Mouse (Mus musculus): Measurements from ENCODE around the gene Hdgfl3. TPM values are rescaled to one million over a fixed set of nuclear protein-coding genes. Genes with fewer than 3 reads are reported as not detected.

Gene Hdgfl3
- 0.29 and 0.39 TPM in 2 replicates for polyA plus RNA-seq (2015; fragmentation: Nextera tagmentation; extraction: Ambion mirVana)

DNA sequence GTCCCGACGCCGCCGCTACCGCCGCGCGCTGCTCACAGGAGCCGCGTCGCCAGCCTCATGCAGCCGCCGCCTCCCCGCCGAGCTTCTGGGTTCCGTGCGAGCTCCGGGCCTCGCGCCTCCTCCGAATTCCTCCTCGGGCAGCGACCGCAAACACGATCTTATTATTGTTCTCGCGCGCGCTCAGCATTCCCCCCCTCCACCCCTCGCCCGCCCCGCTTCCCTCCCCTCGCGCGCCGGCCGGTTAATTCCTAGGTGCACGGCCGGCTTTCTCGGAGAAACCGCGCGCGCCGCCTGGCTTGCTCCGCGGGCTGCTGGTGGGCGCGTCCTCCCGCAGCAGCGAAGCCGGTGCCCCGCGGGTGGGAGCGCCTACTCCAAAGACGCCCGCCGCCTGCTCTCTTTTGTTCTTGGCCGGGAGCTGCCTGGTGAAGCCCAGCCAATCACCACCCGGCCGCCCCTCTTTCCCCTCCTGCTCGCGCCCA, at the start of gene Hdgfl3:
Hdgfl3 (minus strand) TSS at position 207 of the 479 bp plus-strand sequence.
- H3K9me3 ChIP-seq (replicated peaks; ENCODE audit: control insufficient read depth, low read length) = no peaks in the 10 kb centered on the region
- no peak within 1 kb of the TSS for H3K27ac ChIP-seq (ENCODE audit: low read length)
- 1% methylated on average over 55 of the region's 63 CpGs for WGBS (ENCODE audit: insufficient replicate concordance)
- H3K27me3 ChIP-seq (ENCODE audit: control insufficient read depth, insufficient read depth, low read depth, low read length) = peaks cover 61% of the 10 kb centered on the region
- ATAC-seq (ENCODE audit: low read depth) = no peak
- H3K4me1 ChIP-seq (ENCODE audit: control insufficient read depth, low read depth, low read length) = no peaks in the 10 kb centered on the region; the same call in 1 of the 2 replicates
- no peak within 1 kb of the TSS for H3K9ac ChIP-seq (ENCODE audit: low read depth, low read length)
- H3K4me2 ChIP-seq (ENCODE audit: low read depth, low read length) = peak within 1 kb of the TSS; percentile 58
- peak within 1 kb of the TSS; percentile 50 for H3K4me3 ChIP-seq (ENCODE audit: low read depth, low read length)
- no peaks in the 10 kb centered on the region for H3K36me3 ChIP-seq (ENCODE audit: control insufficient read depth, insufficient read depth)

DNA sequence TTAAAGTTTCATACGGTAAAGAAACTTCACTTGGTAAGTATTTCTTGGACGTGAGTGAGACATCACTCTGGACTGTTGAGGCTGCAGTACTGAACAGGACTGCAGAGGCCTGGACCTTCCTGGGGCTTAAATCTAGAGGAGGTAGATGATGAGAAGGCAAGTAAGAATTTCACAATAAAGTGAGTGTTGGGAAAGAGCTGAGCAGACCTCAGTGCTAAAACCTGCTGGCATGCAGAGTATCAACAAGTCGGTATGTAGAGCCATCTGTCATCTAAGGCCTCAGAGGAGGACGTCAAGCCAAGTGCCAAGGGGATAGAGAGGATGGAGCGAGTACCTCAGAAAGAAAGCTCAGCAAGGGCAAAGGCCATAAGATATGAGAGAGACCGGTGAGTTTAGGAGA, 49.4 kb upstream of the Hdgfl3 start:
- Histone ChIP-seq H3K27me3 (ENCODE audit: control insufficient read depth, insufficient read depth, low read depth, low read length) (peaks cover under 1% of the 10 kb centered on the region), H3K36me3 (ENCODE audit: control insufficient read depth, insufficient read depth) (no peaks in the 10 kb centered on the region), H3K27ac (ENCODE audit: low read length) (no peak overlapping the region), H3K9me3 (replicated peaks; ENCODE audit: control insufficient read depth, low read length) (no peaks in the 10 kb centered on the region), H3K4me2 (ENCODE audit: low read depth, low read length) (no peak overlapping the region), H3K4me1 (ENCODE audit: control insufficient read depth, low read depth, low read length) (no peaks in the 10 kb centered on the region), H3K4me3 (ENCODE audit: low read depth, low read length) (no peak overlapping the region), H3K9ac (ENCODE audit: low read depth, low read length) (no peak overlapping the region)
- no peak for ATAC-seq (ENCODE audit: low read depth)
- 56% methylated on average over 6 of the region's 6 CpGs for WGBS (ENCODE audit: insufficient replicate concordance)

DNA sequence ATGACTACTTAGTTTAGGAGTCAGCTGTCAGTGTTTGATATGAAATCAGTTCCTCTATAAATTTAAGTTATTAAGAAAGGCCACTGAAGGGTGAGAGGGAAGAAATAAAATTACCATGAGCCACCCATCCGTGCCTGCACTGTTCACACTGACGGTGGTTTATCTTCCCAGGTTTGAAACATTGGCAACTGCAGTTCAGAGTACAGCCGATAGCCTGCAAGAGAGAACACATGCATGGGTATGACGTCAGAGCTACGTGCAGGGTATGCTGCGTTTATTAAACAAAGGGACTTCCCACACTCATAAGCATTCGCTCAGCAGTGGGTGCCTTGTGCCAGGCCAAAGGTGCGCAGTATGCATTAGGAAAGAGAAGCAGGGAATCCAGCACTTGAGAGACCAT, 44.0 kb upstream of the Hdgfl3 start:
- Histone ChIP-seq H3K27me3 (ENCODE audit: control insufficient read depth, insufficient read depth, low read depth, low read length) (no peaks in the 10 kb centered on the region), H3K4me1 (ENCODE audit: control insufficient read depth, low read depth, low read length) (no peaks in the 10 kb centered on the region), H3K4me3 (ENCODE audit: low read depth, low read length) (no peak overlapping the region), H3K36me3 (ENCODE audit: control insufficient read depth, insufficient read depth) (no peaks in the 10 kb centered on the region), H3K9me3 (replicated peaks; ENCODE audit: control insufficient read depth, low read length) (no peaks in the 10 kb centered on the region), H3K4me2 (ENCODE audit: low read depth, low read length) (no peak overlapping the region), H3K9ac (ENCODE audit: low read depth, low read length) (no peak overlapping the region), H3K27ac (ENCODE audit: low read length) (no peak overlapping the region)
- WGBS (ENCODE audit: insufficient replicate concordance) = 69% methylated on average over 8 of the region's 8 CpGs
- no peak for ATAC-seq (ENCODE audit: low read depth)

DNA sequence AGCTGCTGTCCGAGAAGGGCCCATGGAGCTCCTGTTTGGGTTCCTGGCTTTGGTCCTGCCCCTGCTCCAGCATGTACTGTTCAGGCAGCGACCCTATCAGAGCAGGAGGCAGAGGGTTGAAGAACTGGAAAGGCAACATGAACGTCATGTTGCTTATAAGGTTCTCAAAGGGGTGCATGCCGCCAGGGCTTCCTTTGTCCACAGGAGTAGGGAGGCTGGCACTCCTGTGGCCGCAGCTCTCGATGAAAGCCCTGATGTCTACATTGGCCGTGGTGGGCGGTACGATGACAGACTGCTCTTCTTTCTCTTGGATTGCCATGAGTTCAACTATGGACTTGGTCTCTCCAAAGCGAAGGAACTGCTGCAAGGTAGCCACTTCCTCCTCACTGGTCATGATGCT, 40.3 kb upstream of the Hdgfl3 start:
- H3K4me2 ChIP-seq (ENCODE audit: low read depth, low read length) = no peak overlapping the region
- H3K9me3 ChIP-seq (replicated peaks; ENCODE audit: control insufficient read depth, low read length) = no peaks in the 10 kb centered on the region
- 63% methylated on average over 10 of the region's 10 CpGs for WGBS (ENCODE audit: insufficient replicate concordance)
- no peaks in the 10 kb centered on the region for H3K4me1 ChIP-seq (ENCODE audit: control insufficient read depth, low read depth, low read length)
- H3K36me3 ChIP-seq (ENCODE audit: control insufficient read depth, insufficient read depth) = no peaks in the 10 kb centered on the region
- no peak overlapping the region for H3K27ac ChIP-seq (ENCODE audit: low read length)
- H3K27me3 ChIP-seq (ENCODE audit: control insufficient read depth, insufficient read depth, low read depth, low read length) = no peaks in the 10 kb centered on the region
- no peak for ATAC-seq (ENCODE audit: low read depth)
- no peak overlapping the region for H3K4me3 ChIP-seq (ENCODE audit: low read depth, low read length)
- H3K9ac ChIP-seq (ENCODE audit: low read depth, low read length) = no peak overlapping the region

DNA sequence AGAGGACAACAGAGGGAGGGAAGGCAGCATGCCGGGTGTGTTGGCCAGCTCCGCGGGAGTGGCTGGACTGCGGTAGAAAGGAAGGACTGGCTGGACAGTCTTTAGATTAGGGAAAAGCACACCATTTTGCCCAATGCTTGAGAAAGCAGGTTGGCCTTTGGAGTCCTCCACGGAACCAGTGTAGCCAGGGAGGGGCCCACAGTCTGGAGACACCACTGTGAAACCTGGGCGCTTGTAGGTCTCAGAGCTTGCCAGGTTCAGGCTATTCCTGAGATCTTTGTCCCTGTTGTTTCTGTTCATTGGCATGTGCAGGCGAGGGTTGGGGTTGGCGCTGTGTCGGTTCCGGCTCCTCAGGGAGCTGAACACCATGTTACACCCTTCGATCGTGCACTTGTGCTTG, 39.7 kb upstream of the Hdgfl3 start:
- 76% methylated on average over 12 of the region's 12 CpGs for WGBS (ENCODE audit: insufficient replicate concordance)
- no peak overlapping the region for H3K9ac ChIP-seq (ENCODE audit: low read depth, low read length)
- no peak overlapping the region for H3K4me3 ChIP-seq (ENCODE audit: low read depth, low read length)
- ATAC-seq (ENCODE audit: low read depth) = no peak
- no peaks in the 10 kb centered on the region for H3K9me3 ChIP-seq (replicated peaks; ENCODE audit: control insufficient read depth, low read length)
- no peaks in the 10 kb centered on the region for H3K27me3 ChIP-seq (ENCODE audit: control insufficient read depth, insufficient read depth, low read depth, low read length)
- no peak overlapping the region for H3K27ac ChIP-seq (ENCODE audit: low read length)
- no peaks in the 10 kb centered on the region for H3K4me1 ChIP-seq (ENCODE audit: control insufficient read depth, low read depth, low read length)
- no peaks in the 10 kb centered on the region for H3K36me3 ChIP-seq (ENCODE audit: control insufficient read depth, insufficient read depth)
- H3K4me2 ChIP-seq (ENCODE audit: low read depth, low read length) = no peak overlapping the region

DNA sequence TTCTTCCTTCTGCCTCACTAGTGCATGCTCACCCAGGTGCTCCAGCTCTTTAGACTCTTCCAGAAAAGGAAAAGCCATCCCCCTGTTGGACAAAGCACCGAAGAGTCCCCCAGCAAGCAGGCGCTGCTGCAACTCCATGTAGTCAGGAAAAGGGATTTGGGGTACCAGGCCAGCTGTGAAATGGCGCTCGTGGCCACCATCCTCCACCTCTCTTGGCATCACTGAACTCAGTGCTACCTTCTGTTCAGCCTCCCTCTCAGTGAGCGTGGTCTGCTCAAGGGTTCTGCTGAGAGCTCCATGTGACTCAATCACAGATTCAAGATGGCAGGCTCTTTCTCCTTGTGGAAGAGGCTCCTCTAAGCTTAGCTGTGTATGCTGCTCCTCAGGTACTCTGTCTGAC, 39.1 kb upstream of the Hdgfl3 start:
- ATAC-seq (ENCODE audit: low read depth) = no peak
- 71% methylated on average over 5 of the region's 5 CpGs for WGBS (ENCODE audit: insufficient replicate concordance)
- no peaks in the 10 kb centered on the region for H3K36me3 ChIP-seq (ENCODE audit: control insufficient read depth, insufficient read depth)
- no peak overlapping the region for H3K4me2 ChIP-seq (ENCODE audit: low read depth, low read length)
- no peak overlapping the region for H3K9ac ChIP-seq (ENCODE audit: low read depth, low read length)
- no peaks in the 10 kb centered on the region for H3K27me3 ChIP-seq (ENCODE audit: control insufficient read depth, insufficient read depth, low read depth, low read length)
- no peaks in the 10 kb centered on the region for H3K9me3 ChIP-seq (replicated peaks; ENCODE audit: control insufficient read depth, low read length)
- no peak overlapping the region for H3K4me3 ChIP-seq (ENCODE audit: low read depth, low read length)
- H3K4me1 ChIP-seq (ENCODE audit: control insufficient read depth, low read depth, low read length) = no peaks in the 10 kb centered on the region
- no peak overlapping the region for H3K27ac ChIP-seq (ENCODE audit: low read length)

DNA sequence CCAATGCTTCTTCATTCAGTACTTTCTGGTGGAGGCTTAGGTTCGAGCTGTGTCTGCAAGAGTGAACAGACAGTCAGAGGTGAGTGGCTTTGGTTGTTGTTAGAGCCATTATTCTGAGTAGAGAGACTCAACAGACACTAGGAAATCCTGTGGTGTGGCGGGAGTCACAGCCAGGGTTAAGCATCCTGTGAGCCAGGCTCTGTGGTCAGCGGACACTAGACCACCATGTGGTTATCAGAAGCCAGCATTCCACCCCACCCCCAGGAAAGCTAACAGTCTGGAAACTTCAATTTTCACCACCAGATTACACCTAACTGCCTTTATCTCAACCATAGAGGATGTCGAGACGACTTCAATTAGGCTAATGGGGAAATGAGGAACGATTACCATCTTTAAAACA, 34.7 kb upstream of the Hdgfl3 start:
- H3K9ac ChIP-seq (ENCODE audit: low read depth, low read length) = no peak overlapping the region

DNA sequence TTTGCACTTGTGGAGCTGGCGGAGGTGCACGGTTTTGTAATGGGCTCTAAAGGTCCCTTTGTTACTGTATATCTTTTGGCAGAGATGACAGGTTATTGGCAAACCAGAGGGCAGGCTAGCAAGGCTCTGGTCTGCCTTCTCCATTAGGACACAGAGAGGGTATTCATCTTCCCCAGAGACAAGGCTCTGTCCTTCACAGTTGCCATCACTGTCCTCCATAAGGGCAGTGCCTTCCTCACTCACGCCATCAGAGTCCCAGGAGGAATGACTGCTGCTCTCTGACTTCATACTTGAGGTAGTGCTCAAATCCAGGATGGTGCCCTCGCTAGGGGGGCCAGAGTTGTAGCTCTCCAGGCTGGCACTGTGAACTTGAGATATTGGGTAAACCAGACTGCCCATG, 34.2 kb upstream of the Hdgfl3 start:
- Histone ChIP-seq H3K36me3 (ENCODE audit: control insufficient read depth, insufficient read depth) (no peaks in the 10 kb centered on the region), H3K4me3 (ENCODE audit: low read depth, low read length) (no peak overlapping the region), H3K9ac (ENCODE audit: low read depth, low read length) (no peak overlapping the region), H3K27me3 (ENCODE audit: control insufficient read depth, insufficient read depth, low read depth, low read length) (no peaks in the 10 kb centered on the region), H3K9me3 (replicated peaks; ENCODE audit: control insufficient read depth, low read length) (no peaks in the 10 kb centered on the region), H3K27ac (ENCODE audit: low read length) (no peak overlapping the region), H3K4me1 (ENCODE audit: control insufficient read depth, low read depth, low read length) (no peaks in the 10 kb centered on the region), H3K4me2 (ENCODE audit: low read depth, low read length) (no peak overlapping the region)
- no peak for ATAC-seq (ENCODE audit: low read depth)
- WGBS (ENCODE audit: insufficient replicate concordance) = 43% methylated on average over 4 of the region's 4 CpGs

More for the DNA sequence above, 34.7 kb upstream of the Hdgfl3 start:
- 14% methylated on average over 6 of the region's 6 CpGs for WGBS (ENCODE audit: insufficient replicate concordance)
- no peaks in the 10 kb centered on the region for H3K36me3 ChIP-seq (ENCODE audit: control insufficient read depth, insufficient read depth)
- H3K27ac ChIP-seq (ENCODE audit: low read length) = no peak overlapping the region
- H3K27me3 ChIP-seq (ENCODE audit: control insufficient read depth, insufficient read depth, low read depth, low read length) = no peaks in the 10 kb centered on the region
- no peak overlapping the region for H3K4me3 ChIP-seq (ENCODE audit: low read depth, low read length)
- no peaks in the 10 kb centered on the region for H3K4me1 ChIP-seq (ENCODE audit: control insufficient read depth, low read depth, low read length)
- H3K9me3 ChIP-seq (replicated peaks; ENCODE audit: control insufficient read depth, low read length) = no peaks in the 10 kb centered on the region
- H3K4me2 ChIP-seq (ENCODE audit: low read depth, low read length) = no peak overlapping the region
- ATAC-seq (ENCODE audit: low read depth) = no peak

DNA sequence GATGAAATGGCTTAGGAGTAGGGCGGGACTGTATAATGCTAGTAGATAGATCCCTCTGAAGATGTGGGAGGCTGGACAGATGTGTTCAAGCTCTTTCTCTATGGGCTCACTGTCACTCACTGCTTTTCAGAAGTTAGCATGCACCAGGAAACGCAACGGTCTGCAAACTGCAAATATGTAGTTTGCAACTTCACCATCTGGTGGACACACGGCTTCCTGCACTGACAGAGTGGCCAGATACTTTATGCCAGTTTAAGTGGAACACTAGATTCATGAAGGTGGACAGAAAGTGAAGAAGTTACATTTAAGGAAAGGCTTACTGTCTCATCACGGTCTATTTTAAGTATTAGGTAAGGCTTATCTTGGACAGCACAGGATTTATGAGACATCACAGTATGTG, 31.9 kb upstream of the Hdgfl3 start:
- no peaks in the 10 kb centered on the region for H3K36me3 ChIP-seq (ENCODE audit: control insufficient read depth, insufficient read depth)
- no peak overlapping the region for H3K9ac ChIP-seq (ENCODE audit: low read depth, low read length)
- no peaks in the 10 kb centered on the region for H3K9me3 ChIP-seq (replicated peaks; ENCODE audit: control insufficient read depth, low read length)
- 58% methylated on average over 5 of the region's 5 CpGs for WGBS (ENCODE audit: insufficient replicate concordance)
- H3K4me2 ChIP-seq (ENCODE audit: low read depth, low read length) = no peak overlapping the region
- no peak overlapping the region for H3K27ac ChIP-seq (ENCODE audit: low read length)
- H3K4me3 ChIP-seq (ENCODE audit: low read depth, low read length) = no peak overlapping the region
- H3K4me1 ChIP-seq (ENCODE audit: control insufficient read depth, low read depth, low read length) = no peaks in the 10 kb centered on the region
- no peak for ATAC-seq (ENCODE audit: low read depth)
- no peaks in the 10 kb centered on the region for H3K27me3 ChIP-seq (ENCODE audit: control insufficient read depth, insufficient read depth, low read depth, low read length)

All from liver, embryonic 16.5 days (tissue).